Mouse (Mus musculus): ENCODE data around the gene Sema6b. TPM values are rescaled to one million over a fixed set of nuclear protein-coding genes. Genes with fewer than 3 reads are reported as not detected.
"Not testable (repeated sequence)": the region's sequence is repeated elsewhere in the genome, so short reads cannot be mapped to it uniquely, and the experiment has no call there.

Sema6b gene
- total and polyA plus RNA-seq, 2 experiments from 2014 or later, result 18.1 to 76.4 TPM

DNA sequence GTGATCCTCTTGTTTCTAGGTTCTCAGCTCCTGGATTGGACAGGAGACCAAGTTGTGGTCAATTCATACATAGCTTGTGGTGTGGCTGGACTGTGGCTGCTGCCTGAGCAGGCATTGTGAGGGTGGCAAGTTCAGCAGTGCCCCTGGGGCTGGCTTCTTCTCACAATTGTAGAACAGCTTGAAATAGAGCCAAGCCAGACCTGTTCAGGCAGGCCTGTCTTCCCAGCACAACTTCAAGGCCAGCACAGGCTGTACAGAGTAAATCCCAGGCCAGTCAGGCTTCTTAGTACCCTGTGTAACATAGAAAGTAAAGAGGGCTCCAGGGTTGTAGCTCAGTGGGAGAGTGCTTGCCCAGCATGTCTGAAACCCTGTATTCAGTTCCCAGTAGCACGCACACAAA lies 47.3 kb downstream of the Sema6b start:
- H3K4me2 ChIP-seq (ENCODE audit: low read depth), result no peak overlapping the region
- no peak overlapping the region for H3K9ac ChIP-seq
- no peaks in the 10 kb centered on the region for H3K9me3 ChIP-seq (ENCODE audit: low read length)
- no peak overlapping the region for H3K4me3 ChIP-seq (ENCODE audit: low read depth, low read length)
- no peak for TF ChIP-seq CTCF (IDR thresholded peaks at IDR 0.05; ENCODE audit: low read depth)
- 95% methylated on average over 1 of the region's 1 CpGs for WGBS
- no peak for ATAC-seq
- H3K36me3 ChIP-seq (ENCODE audit: insufficient read depth), result peaks cover 44% of the 10 kb centered on the region
- H3K27ac ChIP-seq (ENCODE audit: low read depth, low read length), result no peak overlapping the region
- DNase-seq, result no peak
- H3K4me1 ChIP-seq (ENCODE audit: insufficient read depth), result no peaks in the 10 kb centered on the region
- H3K27me3 ChIP-seq (ENCODE audit: insufficient read depth, low read length), result no peaks in the 10 kb centered on the region

DNA sequence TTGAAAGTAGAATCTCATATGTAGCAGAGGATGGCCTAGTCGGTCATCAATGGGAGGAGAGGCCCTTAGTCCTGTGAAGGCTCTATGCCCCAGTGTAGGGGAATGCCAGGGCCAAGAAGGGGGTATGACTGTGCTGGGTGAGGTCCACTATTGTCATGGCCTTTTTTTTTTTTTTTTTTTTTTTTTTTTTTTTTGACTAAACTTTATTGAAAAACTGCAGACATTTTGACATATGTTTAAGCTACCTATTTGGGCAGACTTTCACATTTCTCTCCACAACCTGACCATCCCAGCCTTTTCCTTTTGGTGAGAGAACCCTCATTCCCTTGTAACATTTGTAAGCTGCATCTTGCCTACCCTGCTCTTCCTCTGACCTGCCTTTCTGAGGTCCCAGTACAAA lies 47.8 kb downstream of the Sema6b start:
- no peaks in the 10 kb centered on the region for H3K9me3 ChIP-seq (ENCODE audit: low read length)
- no peak for DNase-seq
- peaks cover 39% of the 10 kb centered on the region for H3K36me3 ChIP-seq (ENCODE audit: insufficient read depth)
- H3K27me3 ChIP-seq (ENCODE audit: insufficient read depth, low read length), result no peaks in the 10 kb centered on the region
- H3K4me2 ChIP-seq (ENCODE audit: low read depth), result no peak overlapping the region
- no peak for ATAC-seq
- TF ChIP-seq CTCF (IDR thresholded peaks at IDR 0.05; ENCODE audit: low read depth), result no peak
- no peak overlapping the region for H3K27ac ChIP-seq (ENCODE audit: low read depth, low read length)
- H3K4me1 ChIP-seq (ENCODE audit: insufficient read depth), result no peaks in the 10 kb centered on the region
- WGBS, result 79% methylated on average over 1 of the region's 1 CpGs
- no peak overlapping the region for H3K4me3 ChIP-seq (ENCODE audit: low read depth, low read length)
- H3K9ac ChIP-seq, result no peak overlapping the region

DNA sequence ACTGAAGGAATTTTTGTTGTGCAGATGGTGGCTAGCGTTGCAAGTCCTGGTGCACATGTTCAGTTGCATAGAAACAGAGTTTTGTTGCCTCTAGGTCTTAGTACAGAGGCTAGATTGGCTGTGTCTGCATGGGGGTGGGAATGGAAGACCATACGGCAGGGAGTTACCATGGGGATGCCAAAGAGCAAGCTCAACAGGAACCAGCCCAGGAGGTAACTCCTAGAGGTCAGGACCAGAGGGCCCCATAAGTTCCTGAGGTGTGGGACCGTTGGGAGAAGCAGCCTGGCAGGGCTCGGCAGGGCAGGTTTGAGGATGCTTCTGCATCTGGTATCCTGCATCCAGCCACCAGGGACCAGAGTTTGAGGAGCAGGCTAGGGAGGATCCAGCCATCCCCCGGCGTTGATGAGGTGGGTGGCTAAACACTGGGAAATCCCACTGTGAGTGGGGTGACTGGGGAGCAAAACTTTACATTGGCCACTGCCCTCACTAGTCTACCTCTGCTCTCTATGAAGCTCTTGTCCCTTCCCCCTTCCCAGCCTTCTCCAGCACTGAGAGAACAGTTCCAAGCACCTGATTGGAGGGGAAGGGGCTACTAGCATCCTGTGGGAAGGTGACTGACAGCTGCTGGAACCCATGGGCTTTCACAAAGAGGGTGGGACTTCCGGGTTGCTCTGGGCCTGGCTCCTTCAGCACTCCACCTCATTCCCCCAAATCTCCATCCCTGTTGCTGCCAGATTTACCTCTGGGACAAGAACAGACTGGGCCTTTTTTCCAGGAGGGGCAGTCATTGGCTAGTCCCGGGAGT lies 59.2 kb downstream of the Sema6b start:
- DNase-seq (peak; percentile 81), ATAC-seq (peak; percentile 66)
- peaks cover 18% of the 10 kb centered on the region; the same call in 1 of the 2 replicates for H3K36me3 ChIP-seq (ENCODE audit: insufficient read depth)
- H3K4me2 ChIP-seq (ENCODE audit: low read depth), result peak overlapping the region; percentile 96
- H3K4me3 ChIP-seq (ENCODE audit: low read depth, low read length), result peak overlapping the region; percentile 99
- peak; percentile 26 for TF ChIP-seq CTCF (IDR thresholded peaks at IDR 0.05; ENCODE audit: low read depth)
- no peaks in the 10 kb centered on the region for H3K27me3 ChIP-seq (ENCODE audit: insufficient read depth, low read length)
- 0 out of 2 replicates have a peak overlapping the region, but pooled peaks have one; percentile 40 for H3K27ac ChIP-seq (ENCODE audit: low read depth, low read length)
- WGBS, result 7% methylated on average over 8 of the region's 8 CpGs
- peaks cover 11% of the 10 kb centered on the region for H3K4me1 ChIP-seq (ENCODE audit: insufficient read depth)
- H3K9ac ChIP-seq, result peak overlapping the region; percentile 71
- no peaks in the 10 kb centered on the region for H3K9me3 ChIP-seq (ENCODE audit: low read length)

DNA sequence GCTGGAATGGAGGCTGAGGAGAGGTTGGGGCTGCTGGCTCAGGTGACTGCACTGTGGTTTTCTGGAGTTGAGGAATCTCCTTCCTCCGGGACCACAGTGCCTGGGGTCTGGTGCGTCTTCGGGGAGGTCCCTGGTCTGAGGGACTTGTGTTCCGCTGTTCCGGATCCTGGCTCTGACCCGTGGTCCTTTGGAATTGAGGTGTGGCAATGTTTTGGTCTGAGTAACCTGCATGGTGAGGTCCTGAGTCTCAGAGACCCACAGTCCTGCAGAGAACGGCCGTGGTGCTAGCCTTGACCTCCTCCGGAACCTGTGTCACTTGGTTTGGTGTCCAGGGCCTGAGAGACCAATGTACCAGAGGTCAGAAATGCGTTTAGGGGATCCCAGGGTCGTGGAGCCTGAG lies 60.2 kb downstream of the Sema6b start:
- DNase-seq, result no peak
- no peak for TF ChIP-seq CTCF (IDR thresholded peaks at IDR 0.05; ENCODE audit: low read depth)
- Histone ChIP-seq H3K9ac (peak overlapping the region; percentile 71), H3K9me3 (ENCODE audit: low read length) (no peaks in the 10 kb centered on the region), H3K27ac (ENCODE audit: low read depth, low read length) (peak overlapping the region; percentile 75; the same call in 1 of the 2 replicates), H3K4me3 (ENCODE audit: low read depth, low read length) (peak overlapping the region; percentile 99), H3K27me3 (ENCODE audit: insufficient read depth, low read length) (no peaks in the 10 kb centered on the region), H3K36me3 (ENCODE audit: insufficient read depth) (peaks cover 18% of the 10 kb centered on the region; the same call in 1 of the 2 replicates), H3K4me1 (ENCODE audit: insufficient read depth) (peaks cover 11% of the 10 kb centered on the region), H3K4me2 (ENCODE audit: low read depth) (peak overlapping the region; percentile 96)
- 3% methylated on average over 11 of the region's 11 CpGs for WGBS
- no peak for ATAC-seq

DNA sequence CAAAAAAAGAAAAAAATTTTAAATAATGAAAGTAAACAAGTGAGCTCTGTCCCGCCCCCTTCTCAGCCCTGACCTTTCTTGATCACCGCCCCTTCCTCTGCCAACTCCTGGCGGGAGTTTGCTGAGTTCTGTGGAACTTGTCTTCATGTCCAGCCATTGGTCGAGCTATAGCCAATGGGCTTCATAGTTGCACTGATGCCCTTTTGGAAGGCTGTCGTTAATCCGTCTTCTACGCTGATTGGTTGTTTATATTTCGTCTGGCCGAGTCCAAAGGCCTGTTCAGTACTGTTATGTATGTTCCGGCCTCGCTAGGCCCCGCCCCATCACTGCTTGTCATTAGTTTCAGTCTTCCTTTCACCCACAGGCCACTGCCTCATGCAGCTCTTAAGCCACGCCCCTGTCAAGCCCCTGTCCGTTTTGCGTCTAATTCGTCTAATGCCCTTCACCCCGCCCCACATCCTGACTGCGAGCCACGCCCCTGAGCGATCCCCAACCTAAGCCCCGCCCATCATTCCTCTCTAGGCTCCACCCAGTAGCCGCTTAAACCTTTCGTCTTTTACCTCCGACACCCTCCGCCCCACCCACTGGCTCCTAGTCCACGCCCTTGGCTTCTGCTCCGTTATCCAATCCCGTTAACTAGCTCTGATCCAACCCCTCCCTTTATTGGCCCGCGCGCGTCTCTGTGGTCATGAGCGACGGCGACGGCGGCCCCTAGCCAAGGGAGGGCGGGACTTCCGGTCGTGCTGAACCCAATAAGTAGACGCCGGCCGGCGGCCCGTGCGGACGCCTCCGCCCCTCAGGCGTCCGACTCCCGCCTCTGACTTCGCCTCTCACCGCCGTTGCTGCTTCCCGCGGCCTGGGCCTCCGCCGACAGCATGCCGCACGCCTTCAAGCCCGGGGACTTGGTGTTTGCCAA lies 61.0 kb downstream of the Sema6b start, which contains the start of gene Hdgfl2:
Hdgfl2 (plus strand) TSS at position 755 of the 916 bp plus-strand sequence.
- peak; percentile 99 for DNase-seq
- no peaks in the 10 kb centered on the region for H3K27me3 ChIP-seq (ENCODE audit: insufficient read depth, low read length)
- peak; percentile 91 for ATAC-seq
- peaks cover 12% of the 10 kb centered on the region; the same call in 1 of the 2 replicates for H3K36me3 ChIP-seq (ENCODE audit: insufficient read depth)
- no peaks in the 10 kb centered on the region for H3K9me3 ChIP-seq (ENCODE audit: low read length)
- WGBS, result 1% methylated on average over 58 of the region's 61 CpGs
- peak within 1 kb of the TSS; percentile 75 for H3K27ac ChIP-seq (ENCODE audit: low read depth, low read length)
- H3K4me1 ChIP-seq (ENCODE audit: insufficient read depth), result peaks cover 14% of the 10 kb centered on the region
- H3K4me3 ChIP-seq (ENCODE audit: low read depth, low read length), result peak within 1 kb of the TSS; percentile 99
- peak within 1 kb of the TSS; percentile 71 for H3K9ac ChIP-seq
- TF ChIP-seq CTCF (IDR thresholded peaks at IDR 0.05; ENCODE audit: low read depth), result no peak
- H3K4me2 ChIP-seq (ENCODE audit: low read depth), result peak within 1 kb of the TSS; percentile 96

DNA sequence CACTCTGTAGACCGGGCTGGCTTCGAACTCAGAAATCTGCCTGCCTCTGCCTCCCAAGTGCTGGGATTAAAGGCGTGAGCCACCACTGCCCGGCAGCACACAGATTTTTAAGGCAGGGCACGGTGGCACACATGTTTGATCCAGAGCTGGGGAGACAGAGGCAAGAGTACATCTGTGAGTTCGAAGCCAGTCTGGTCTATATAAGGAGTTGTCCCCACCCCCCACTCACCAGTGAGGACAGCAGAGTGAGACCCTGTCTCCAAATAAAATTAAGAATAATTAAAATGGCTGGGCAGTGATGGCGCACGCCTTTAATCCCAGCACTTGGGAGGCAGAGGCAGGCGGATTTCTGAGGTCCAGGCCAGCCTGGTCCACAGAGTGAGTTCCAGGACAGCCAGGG lies 61.8 kb downstream of the Sema6b start:
- H3K4me2 ChIP-seq (ENCODE audit: low read depth), result 0 out of 2 replicates have a peak overlapping the region, but pooled peaks have one; percentile 96
- not testable (repeated sequence) for H3K9me3 ChIP-seq (ENCODE audit: low read length); H3K27me3 ChIP-seq (ENCODE audit: insufficient read depth, low read length); ATAC-seq; DNase-seq; H3K9ac ChIP-seq; H3K27ac ChIP-seq (ENCODE audit: low read depth, low read length); H3K4me3 ChIP-seq (ENCODE audit: low read depth, low read length); H3K36me3 ChIP-seq (ENCODE audit: insufficient read depth)
- peaks cover 18% of the 10 kb centered on the region for H3K4me1 ChIP-seq (ENCODE audit: insufficient read depth)
- 67% methylated on average over 9 of the region's 9 CpGs for WGBS

Measured in forebrain, postnatal 0 days (tissue).